Mouse (Mus musculus) liver, adult 2 months (tissue): ENCODE data around the gene Dio1. TPM values are rescaled to one million over a fixed set of nuclear protein-coding genes. Genes with fewer than 3 reads are reported as not detected.
A peak's percentile ranks its signal among the peaks of the same experiment; 100 is the strongest.

Experiments
- DNase-seq: peaks from one replicate; pipeline ENCODE4 v3.0.0-alpha.2; 2011; ENCODE audit warnings: low read depth, low spot score; ENCODE audit errors: extremely low read depth
- H3K27ac ChIP-seq: fragments of 200-500 bp; replicated peaks from 2 replicates; pipeline ENCODE4 v1.5.1; 2012; ENCODE audit warnings: low read depth, mild to moderate bottlenecking, control low read depth, inconsistent platforms, low read length; ENCODE audit not compliant: insufficient read depth
- H3K27me3 ChIP-seq: fragments of 200-500 bp; 2 replicates; pipeline ENCODE4 v1.6.1; 2012; ENCODE audit warnings: mild to moderate bottlenecking, moderate library complexity, low read length, inconsistent platforms; ENCODE audit not compliant: control insufficient read depth, insufficient read depth
- H3K36me3 ChIP-seq: fragments of 200-500 bp; 2 replicates; pipeline ENCODE4 v1.6.1; 2012; ENCODE audit warnings: low read length, inconsistent platforms; ENCODE audit not compliant: control insufficient read depth, insufficient read depth
- H3K4me1 ChIP-seq: fragments of 200-500 bp; 2 replicates; pipeline ENCODE4 v1.6.1; 2011; ENCODE audit warnings: low read length; ENCODE audit not compliant: control insufficient read depth, insufficient read depth
- H3K4me3 ChIP-seq: fragments of 200-500 bp; 2 replicates; pipeline ENCODE4 v1.5.1; 2011; ENCODE audit warnings: low read depth, mild to moderate bottlenecking, control low read depth, low read length, moderate library complexity; ENCODE audit not compliant: insufficient read depth
- H3K79me2 ChIP-seq: fragments of 200-500 bp; 2 replicates; pipeline ENCODE4 v1.6.1; 2012; ENCODE audit warnings: inconsistent platforms, mild to moderate bottlenecking, low read length, moderate library complexity; ENCODE audit not compliant: control insufficient read depth, insufficient read depth
- H3K9ac ChIP-seq: fragments of 200-500 bp; 2 replicates; pipeline ENCODE4 v1.6.1; 2012; ENCODE audit warnings: low read depth, mild to moderate bottlenecking, control low read depth, inconsistent platforms, low read length
- CTCF ChIP-seq: fragments of 200-500 bp; IDR thresholded peaks from 2 replicates; pipeline ENCODE4 v1.5.1; 2011; ENCODE audit warnings: low read depth, low read length, control low read depth
- POLR2A ChIP-seq: fragments of 200-500 bp; IDR thresholded peaks from 2 replicates; pipeline ENCODE4 v1.6.1; 2011; ENCODE audit warnings: low read length, control low read depth; ENCODE audit not compliant: insufficient read depth; ENCODE audit errors: extremely low read depth
- WGBS: fragments of 180-500 bp; shearing (Covaris S2); methylation state at CpG from one replicate; pipeline ENCODE4 v1.1.7; 2018; 5-methylcytosine and 5-hydroxymethylcytosine counted together
- polyA plus RNA-seq: library from polyadenylated mRNA; depleted of rRNA; stranded (reverse); fragments of >200 nt; gene quantifications from 2 replicates; pipeline ENCODE4 v1.2.3, GENCODE M21; 2012
- total RNA-seq: library from RNA; depleted of rRNA; stranded (reverse); fragments of >200 nt; gene quantifications from 2 replicates; pipeline ENCODE4 v1.2.3, GENCODE M21; 2014

Gene Dio1
- total and polyA plus RNA-seq, 2 experiments, result 153 to 378 TPM

GRCm38 (mm10) chr4:107333514-107333913, 26.5 kb upstream of the Dio1 start:
- Histone ChIP-seq H3K4me3 (no peak overlapping the region), H3K4me1 (peaks cover 1% of the 10 kb centered on the region; the same call in 1 of the 2 replicates), H3K9ac (no peak overlapping the region), H3K27me3 (no peaks in the 10 kb centered on the region), H3K27ac (no peak overlapping the region), H3K79me2 (no peaks in the 10 kb centered on the region), H3K36me3 (peaks cover 9% of the 10 kb centered on the region; the same call in 1 of the 2 replicates)
- TF ChIP-seq POLR2A (no peak), CTCF (peak; percentile 51)
- 95% methylated on average over 4 of the region's 4 CpGs for WGBS
- no peak for DNase-seq

DNA sequence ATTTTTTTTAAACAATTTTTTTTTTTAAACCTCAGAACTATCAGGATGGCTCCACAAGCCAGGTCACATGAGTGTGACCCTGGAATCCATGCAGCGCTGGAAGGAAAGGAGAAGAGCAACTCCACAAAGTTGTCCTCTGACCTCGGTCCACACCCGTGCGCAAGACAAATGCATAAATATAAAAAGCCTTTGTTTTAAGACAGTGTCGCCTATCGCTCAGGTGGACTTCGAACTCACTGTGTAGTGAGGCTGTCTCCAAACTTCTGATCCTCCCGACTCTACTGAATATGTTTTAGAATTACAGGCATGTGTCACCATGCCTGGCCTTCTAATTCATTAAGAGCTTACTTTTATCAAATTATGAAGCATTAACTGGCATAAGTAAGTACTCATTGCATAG, 21.6 kb upstream of the Dio1 start:
- Histone ChIP-seq H3K4me3 (no peak overlapping the region), H3K36me3 (peaks cover 11% of the 10 kb centered on the region), H3K9ac (no peak overlapping the region), H3K79me2 (no peaks in the 10 kb centered on the region), H3K27ac (no peak overlapping the region), H3K27me3 (no peaks in the 10 kb centered on the region), H3K4me1 (peaks cover 1% of the 10 kb centered on the region; the same call in 1 of the 2 replicates)
- 93% methylated on average over 8 of the region's 8 CpGs for WGBS
- DNase-seq, result no peak
- TF ChIP-seq POLR2A (no peak), CTCF (no peak)

DNA sequence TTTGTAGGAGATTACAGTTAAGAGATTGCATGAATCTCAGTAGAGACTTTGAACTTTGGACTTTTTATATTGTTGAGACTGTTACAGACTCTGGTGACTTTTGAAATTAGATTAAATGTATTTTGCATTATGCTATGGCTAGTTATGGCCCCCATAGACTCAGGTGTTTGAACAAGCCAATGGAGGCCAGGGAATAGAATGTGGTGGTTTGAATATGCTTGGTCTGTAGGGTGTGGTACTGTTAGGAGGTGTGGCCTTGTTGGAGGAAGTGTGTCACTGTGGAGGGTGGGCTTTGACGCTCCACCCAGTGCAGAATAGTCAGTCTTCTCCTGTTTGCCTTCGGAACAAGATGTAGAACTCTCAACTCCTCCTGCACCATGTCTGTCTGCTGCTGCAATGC, 16.1 kb upstream of the Dio1 start:
- H3K36me3 ChIP-seq, result peaks cover 25% of the 10 kb centered on the region
- TF ChIP-seq CTCF (no peak), POLR2A (no peak)
- H3K27me3 ChIP-seq, result no peaks in the 10 kb centered on the region
- no peak overlapping the region for H3K4me3 ChIP-seq
- no peak overlapping the region for H3K9ac ChIP-seq
- no peak overlapping the region for H3K27ac ChIP-seq
- no peak for DNase-seq
- 100% methylated on average over 2 of the region's 2 CpGs for WGBS
- H3K79me2 ChIP-seq, result no peaks in the 10 kb centered on the region
- no peaks in the 10 kb centered on the region for H3K4me1 ChIP-seq

DNA sequence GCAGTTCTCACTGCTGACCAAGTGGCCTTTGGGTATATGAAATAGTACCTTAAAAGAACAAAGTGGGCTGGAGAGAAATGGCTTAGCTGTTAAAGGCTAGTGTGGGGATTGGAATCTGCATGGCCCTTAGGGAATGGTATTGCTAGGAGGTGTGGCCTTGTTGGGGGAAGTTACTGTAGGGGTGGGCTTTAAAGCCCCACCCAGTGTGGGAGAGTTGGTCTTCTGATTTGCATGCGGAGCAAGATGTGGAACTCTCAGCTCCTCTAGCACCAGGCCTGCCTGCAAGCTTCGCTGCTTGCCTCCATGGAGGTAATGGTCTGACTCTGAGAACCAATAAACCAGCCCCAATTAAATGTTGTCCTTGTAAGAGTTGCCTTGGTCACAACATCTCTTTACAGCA, 14.1 kb upstream of the Dio1 start:
- Histone ChIP-seq H3K27ac (no peak overlapping the region), H3K36me3 (peaks cover 25% of the 10 kb centered on the region), H3K79me2 (no peaks in the 10 kb centered on the region), H3K9ac (no peak overlapping the region), H3K4me3 (no peak overlapping the region), H3K27me3 (no peaks in the 10 kb centered on the region), H3K4me1 (no peaks in the 10 kb centered on the region)
- TF ChIP-seq CTCF (no peak), POLR2A (no peak)
- 95% methylated on average over 2 of the region's 2 CpGs for WGBS
- DNase-seq, result no peak

DNA sequence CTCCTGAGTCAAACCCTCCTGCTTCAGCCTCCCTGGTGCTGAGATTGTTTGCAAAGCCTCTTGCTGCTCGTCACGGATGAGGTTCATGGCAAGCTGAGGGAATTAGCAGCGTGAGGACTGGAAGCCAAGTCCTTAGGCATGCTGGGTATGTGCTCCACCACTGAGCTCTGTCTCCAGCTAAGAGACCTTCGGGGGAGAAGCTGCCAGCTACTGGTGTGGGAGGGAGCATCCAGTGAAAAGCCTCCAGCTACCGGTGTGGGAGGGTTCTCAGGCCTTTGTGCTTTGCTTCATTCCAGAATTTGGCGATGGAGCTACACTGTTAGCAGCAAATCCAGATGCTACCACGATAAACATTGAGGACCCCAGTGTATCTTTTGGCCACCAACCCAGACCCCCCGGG, 11.7 kb upstream of the Dio1 start:
- Histone ChIP-seq H3K4me1 (no peaks in the 10 kb centered on the region), H3K9ac (no peak overlapping the region), H3K27me3 (no peaks in the 10 kb centered on the region), H3K27ac (no peak overlapping the region), H3K4me3 (no peak overlapping the region), H3K36me3 (peaks cover 19% of the 10 kb centered on the region), H3K79me2 (no peaks in the 10 kb centered on the region)
- WGBS, result 89% methylated on average over 8 of the region's 8 CpGs
- DNase-seq, result no peak
- no peak for TF ChIP-seq CTCF
- TF ChIP-seq POLR2A, result no peak

- no peak for TF ChIP-seq CTCF
- TF ChIP-seq POLR2A, result no peak
- Histone ChIP-seq H3K4me3 (peak overlapping the region; percentile 57), H3K27ac (peak overlapping the region; percentile 56), H3K36me3 (peaks cover 2% of the 10 kb centered on the region; the same call in 1 of the 2 replicates), H3K9ac (peak overlapping the region; percentile 78), H3K79me2 (no peaks in the 10 kb centered on the region), H3K4me1 (no peaks in the 10 kb centered on the region), H3K27me3 (no peaks in the 10 kb centered on the region)
- WGBS, result 5% methylated on average over 7 of the region's 7 CpGs
- DNase-seq, result no peak
Observed at GRCm38 (mm10) chr4:107314479-107314805, 7.5 kb upstream of the Dio1 start.
